Mouse (Mus musculus): ENCODE data around the gene Zfp568. TPM values are rescaled to one million over a fixed set of nuclear protein-coding genes. Genes with fewer than 3 reads are reported as not detected.

Gene Zfp568
- polyA plus RNA-seq (2012; rRNA removed) = 2.5 and 2.7 TPM in 2 replicates

GRCm38 (mm10) chr7:29983690-29984380 is at the start of gene Zfp568:
Zfp568 (plus strand) TSS chr7:29983955.
- H3K27ac ChIP-seq (ENCODE audit: control insufficient read depth, insufficient read depth, low read depth, low read length) = peak within 1 kb of the TSS; percentile 76
- peak within 1 kb of the TSS; percentile 90 for H3K4me3 ChIP-seq (ENCODE audit: control insufficient read depth, low read depth, low read length)
- no peaks in the 10 kb centered on the region for H3K36me3 ChIP-seq (ENCODE audit: control insufficient read depth, insufficient read depth, low read length)
- peaks cover 2% of the 10 kb centered on the region; the same call in 1 of the 2 replicates for H3K4me1 ChIP-seq (ENCODE audit: control insufficient read depth, insufficient read depth, low read length)
- no peaks in the 10 kb centered on the region for H3K27me3 ChIP-seq (ENCODE audit: control insufficient read depth, insufficient read depth, low read length)
- peak; percentile 98 for TF ChIP-seq POLR2A (IDR thresholded peaks at IDR 0.05; ENCODE audit: control insufficient read depth, low read depth, low read length)
- TF ChIP-seq CTCF (IDR thresholded peaks at IDR 0.05; ENCODE audit: control insufficient read depth, insufficient read depth, insufficient replicate concordance, low read depth, low read length) = peak; percentile 16; the same call in 1 of the 2 replicates

DNA sequence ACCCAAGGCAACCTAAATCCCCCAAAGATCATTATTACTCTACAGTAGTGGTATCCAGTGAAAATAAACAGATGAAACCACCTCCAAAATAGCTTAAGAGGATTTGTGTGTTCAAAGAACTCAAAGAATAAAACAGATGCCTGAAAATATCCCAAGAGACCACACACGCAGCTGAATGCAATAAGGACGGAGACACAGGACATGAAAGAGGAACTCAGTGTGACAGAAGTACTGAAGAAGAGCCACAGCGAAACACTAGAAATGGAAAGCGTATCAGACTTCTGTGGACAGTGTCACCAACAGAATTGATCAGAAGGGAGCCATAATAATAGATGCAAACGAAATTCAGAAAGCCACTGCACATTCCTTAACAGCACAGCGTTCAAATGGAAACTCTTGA is 44.9 kb upstream of the Zfp568 start:
- TF ChIP-seq CTCF (IDR thresholded peaks at IDR 0.05; ENCODE audit: control insufficient read depth, insufficient read depth, insufficient replicate concordance, low read depth, low read length) = no peak
- no peak for TF ChIP-seq POLR2A (IDR thresholded peaks at IDR 0.05; ENCODE audit: control insufficient read depth, low read depth, low read length)
- Histone ChIP-seq H3K4me3 (ENCODE audit: control insufficient read depth, low read depth, low read length) (no peak overlapping the region), H3K4me1 (ENCODE audit: control insufficient read depth, insufficient read depth, low read length) (no peaks in the 10 kb centered on the region), H3K36me3 (ENCODE audit: control insufficient read depth, insufficient read depth, low read length) (no peaks in the 10 kb centered on the region), H3K27me3 (ENCODE audit: control insufficient read depth, insufficient read depth, low read length) (no peaks in the 10 kb centered on the region), H3K27ac (ENCODE audit: control insufficient read depth, insufficient read depth, low read depth, low read length) (no peak overlapping the region)

- H3K4me1 ChIP-seq (ENCODE audit: control insufficient read depth, insufficient read depth, low read length) = no peaks in the 10 kb centered on the region
- TF ChIP-seq CTCF (IDR thresholded peaks at IDR 0.05; ENCODE audit: control insufficient read depth, insufficient read depth, insufficient replicate concordance, low read depth, low read length) (no peak), POLR2A (IDR thresholded peaks at IDR 0.05; ENCODE audit: control insufficient read depth, low read depth, low read length) (no peak)
- H3K27ac ChIP-seq (ENCODE audit: control insufficient read depth, insufficient read depth, low read depth, low read length) = no peak overlapping the region
- H3K27me3 ChIP-seq (ENCODE audit: control insufficient read depth, insufficient read depth, low read length) = no peaks in the 10 kb centered on the region
- H3K36me3 ChIP-seq (ENCODE audit: control insufficient read depth, insufficient read depth, low read length) = no peaks in the 10 kb centered on the region
- no peak overlapping the region for H3K4me3 ChIP-seq (ENCODE audit: control insufficient read depth, low read depth, low read length)
These were observed 42.7 kb upstream of the Zfp568 start for GRCm38 (mm10) chr7:29941027-29941426.

GRCm38 (mm10) chr7:29942740-29943139 is 41.0 kb upstream of the Zfp568 start:
- TF ChIP-seq POLR2A (IDR thresholded peaks at IDR 0.05; ENCODE audit: control insufficient read depth, low read depth, low read length) (no peak), CTCF (IDR thresholded peaks at IDR 0.05; ENCODE audit: control insufficient read depth, insufficient read depth, insufficient replicate concordance, low read depth, low read length) (no peak)
- no peaks in the 10 kb centered on the region for H3K4me1 ChIP-seq (ENCODE audit: control insufficient read depth, insufficient read depth, low read length)
- H3K27ac ChIP-seq (ENCODE audit: control insufficient read depth, insufficient read depth, low read depth, low read length) = no peak overlapping the region
- no peak overlapping the region for H3K4me3 ChIP-seq (ENCODE audit: control insufficient read depth, low read depth, low read length)
- H3K27me3 ChIP-seq (ENCODE audit: control insufficient read depth, insufficient read depth, low read length) = no peaks in the 10 kb centered on the region
- no peaks in the 10 kb centered on the region for H3K36me3 ChIP-seq (ENCODE audit: control insufficient read depth, insufficient read depth, low read length)

DNA sequence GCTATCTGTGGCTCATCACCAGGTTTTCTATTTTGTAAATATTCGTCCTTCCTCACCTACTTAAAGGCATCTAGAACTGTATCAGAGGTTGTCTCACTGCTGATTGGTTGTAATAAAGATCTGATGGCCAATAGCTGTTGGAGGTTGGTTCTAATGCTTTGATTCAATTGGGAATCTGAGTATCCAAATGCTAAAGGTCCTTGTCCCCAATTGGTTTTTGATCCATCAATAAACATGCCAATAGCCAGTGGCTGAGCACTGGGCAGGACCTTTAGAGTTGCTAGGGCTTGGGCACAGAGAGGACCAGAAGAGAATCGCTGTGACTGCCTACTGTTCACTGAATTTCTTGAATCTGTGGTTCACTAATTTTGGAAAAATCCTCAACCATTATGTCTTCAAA is 40.0 kb upstream of the Zfp568 start:
- Histone ChIP-seq H3K27ac (ENCODE audit: control insufficient read depth, insufficient read depth, low read depth, low read length) (no peak overlapping the region), H3K4me1 (ENCODE audit: control insufficient read depth, insufficient read depth, low read length) (no peaks in the 10 kb centered on the region), H3K4me3 (ENCODE audit: control insufficient read depth, low read depth, low read length) (no peak overlapping the region), H3K36me3 (ENCODE audit: control insufficient read depth, insufficient read depth, low read length) (no peaks in the 10 kb centered on the region), H3K27me3 (ENCODE audit: control insufficient read depth, insufficient read depth, low read length) (no peaks in the 10 kb centered on the region)
- TF ChIP-seq CTCF (IDR thresholded peaks at IDR 0.05; ENCODE audit: control insufficient read depth, insufficient read depth, insufficient replicate concordance, low read depth, low read length) (no peak), POLR2A (IDR thresholded peaks at IDR 0.05; ENCODE audit: control insufficient read depth, low read depth, low read length) (no peak)

DNA sequence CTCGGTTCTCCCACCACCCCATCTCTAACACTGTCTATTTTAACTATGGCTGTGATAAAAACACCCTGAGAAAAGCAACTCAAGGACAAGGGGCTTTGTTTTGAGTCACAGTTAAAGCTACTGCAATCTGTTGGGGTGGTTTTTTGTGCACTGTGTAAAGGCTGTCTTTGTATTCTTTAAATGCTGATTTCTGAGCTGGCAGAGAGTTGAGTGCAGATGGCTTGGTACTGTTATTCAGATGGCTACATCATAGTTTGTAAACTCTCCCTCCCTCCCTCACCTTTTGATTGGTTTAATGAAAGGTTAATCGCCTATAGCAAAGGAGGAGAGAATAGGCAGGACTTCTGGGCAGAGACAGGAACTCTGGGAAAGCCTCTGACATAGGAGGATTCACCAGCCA is 39.6 kb upstream of the Zfp568 start:
- H3K4me1 ChIP-seq (ENCODE audit: control insufficient read depth, insufficient read depth, low read length) = no peaks in the 10 kb centered on the region
- no peaks in the 10 kb centered on the region for H3K27me3 ChIP-seq (ENCODE audit: control insufficient read depth, insufficient read depth, low read length)
- TF ChIP-seq POLR2A (IDR thresholded peaks at IDR 0.05; ENCODE audit: control insufficient read depth, low read depth, low read length) (no peak), CTCF (IDR thresholded peaks at IDR 0.05; ENCODE audit: control insufficient read depth, insufficient read depth, insufficient replicate concordance, low read depth, low read length) (no peak)
- H3K36me3 ChIP-seq (ENCODE audit: control insufficient read depth, insufficient read depth, low read length) = no peaks in the 10 kb centered on the region
- H3K4me3 ChIP-seq (ENCODE audit: control insufficient read depth, low read depth, low read length) = no peak overlapping the region
- no peak overlapping the region for H3K27ac ChIP-seq (ENCODE audit: control insufficient read depth, insufficient read depth, low read depth, low read length)

GRCm38 (mm10) chr7:29953086-29953485 is 30.7 kb upstream of the Zfp568 start:
- H3K4me1 ChIP-seq (ENCODE audit: control insufficient read depth, insufficient read depth, low read length) = peaks cover 5% of the 10 kb centered on the region
- no peak overlapping the region; the same call in 1 of the 2 replicates for H3K27ac ChIP-seq (ENCODE audit: control insufficient read depth, insufficient read depth, low read depth, low read length)
- H3K36me3 ChIP-seq (ENCODE audit: control insufficient read depth, insufficient read depth, low read length) = no peaks in the 10 kb centered on the region
- peak overlapping the region; percentile 96; the same call in 1 of the 2 replicates for H3K4me3 ChIP-seq (ENCODE audit: control insufficient read depth, low read depth, low read length)
- no peak for TF ChIP-seq POLR2A (IDR thresholded peaks at IDR 0.05; ENCODE audit: control insufficient read depth, low read depth, low read length)
- TF ChIP-seq CTCF (IDR thresholded peaks at IDR 0.05; ENCODE audit: control insufficient read depth, insufficient read depth, insufficient replicate concordance, low read depth, low read length) = no peak
- no peaks in the 10 kb centered on the region for H3K27me3 ChIP-seq (ENCODE audit: control insufficient read depth, insufficient read depth, low read length)

Measured in testis, adult 2 months (tissue).